Mouse (Mus musculus) olfactory bulb, adult 2 months (tissue): ENCODE data around the gene Cep44.

ENCODE experiments used
- CTCF ChIP-seq: fragments of 200-500 bp; IDR thresholded peaks from 2 replicates; pipeline ENCODE4 v1.5.1; 2012; ENCODE audit warnings: low read depth, mild to moderate bottlenecking, low read length, moderate library complexity; ENCODE audit not compliant: insufficient read depth
- POLR2A ChIP-seq: fragments of 200-500 bp; IDR thresholded peaks from 2 replicates; pipeline ENCODE4 v1.6.1; 2012; ENCODE audit warnings: mild to moderate bottlenecking, low read depth, low read length, moderate library complexity; ENCODE audit not compliant: insufficient read depth

DNA sequence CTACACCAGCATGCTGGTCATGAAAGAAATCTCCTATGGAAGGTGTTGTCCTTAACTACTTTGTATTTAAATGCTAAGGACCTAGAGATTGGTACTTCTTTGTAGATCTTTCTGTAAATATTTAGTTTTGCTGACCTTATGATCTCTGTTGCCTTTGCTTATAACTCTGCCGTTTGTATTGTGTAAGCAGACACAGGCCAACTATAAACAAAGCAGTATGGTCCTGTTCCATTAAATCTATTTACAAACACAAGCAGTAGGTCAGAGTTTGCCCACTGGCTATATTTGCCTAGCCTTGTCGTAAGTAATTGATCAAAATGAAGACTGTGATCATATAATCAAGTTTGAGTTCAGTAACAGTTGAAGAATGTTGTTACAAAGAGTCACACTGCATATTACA, 38.2 kb upstream of the Cep44 start:
- no peak for TF ChIP-seq POLR2A
- no peak for TF ChIP-seq CTCF
